Mouse (Mus musculus) small intestine, adult 2 months (tissue): ENCODE results near the gene Olfr993.

ENCODE experiments used
- CTCF ChIP-seq: fragments of 200-500 bp; IDR thresholded peaks from 2 replicates; pipeline ENCODE4 v1.5.1; 2012; ENCODE audit warnings: low read depth, mild to moderate bottlenecking, control low read depth, inconsistent platforms, low read length, moderate library complexity, mixed read lengths; ENCODE audit not compliant: insufficient replicate concordance, insufficient read length; ENCODE audit errors: extremely low read depth
- POLR2A ChIP-seq: fragments of 200-500 bp; IDR thresholded peaks from 2 replicates; pipeline ENCODE4 v1.6.1; 2012; ENCODE audit warnings: low read depth, mild to moderate bottlenecking, control low read depth, inconsistent platforms, low read length, moderate library complexity

DNA sequence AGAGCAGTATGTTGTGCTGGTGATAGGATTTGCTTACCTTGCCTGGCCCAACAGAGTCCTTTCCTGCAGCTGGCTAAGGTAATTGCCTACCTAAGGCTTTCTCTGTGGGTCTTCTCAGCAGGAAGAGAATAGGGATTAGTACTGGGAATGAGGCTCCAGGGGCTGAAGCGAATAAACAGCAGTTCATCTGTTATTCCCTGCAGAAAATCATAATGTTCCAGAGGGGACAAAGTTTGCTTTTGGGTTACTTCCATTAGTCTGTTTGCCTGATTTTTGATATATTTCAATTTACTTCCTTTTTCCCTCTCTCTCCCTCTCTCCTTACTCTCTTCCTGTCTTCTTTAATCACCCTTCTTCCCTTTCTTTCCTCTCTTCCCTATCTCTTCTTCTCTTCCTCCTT lies 28.9 kb upstream of the Olfr993 start, which contains the start of gene Olfr995:
- TF ChIP-seq POLR2A (no peak), CTCF (no peak)
